Mouse (Mus musculus): ENCODE data around the gene Slc29a4. TPM values are rescaled to one million over a fixed set of nuclear protein-coding genes. Genes with fewer than 3 reads are reported as not detected.

Slc29a4 gene
- polyA plus RNA-seq, 1 experiment: 62.3 TPM

GRCm38 (mm10) chr5:142768352-142769267 is 76.3 kb downstream of the Slc29a4 start:
- 59% methylated on average over 10 of the region's 10 CpGs for WGBS

DNA sequence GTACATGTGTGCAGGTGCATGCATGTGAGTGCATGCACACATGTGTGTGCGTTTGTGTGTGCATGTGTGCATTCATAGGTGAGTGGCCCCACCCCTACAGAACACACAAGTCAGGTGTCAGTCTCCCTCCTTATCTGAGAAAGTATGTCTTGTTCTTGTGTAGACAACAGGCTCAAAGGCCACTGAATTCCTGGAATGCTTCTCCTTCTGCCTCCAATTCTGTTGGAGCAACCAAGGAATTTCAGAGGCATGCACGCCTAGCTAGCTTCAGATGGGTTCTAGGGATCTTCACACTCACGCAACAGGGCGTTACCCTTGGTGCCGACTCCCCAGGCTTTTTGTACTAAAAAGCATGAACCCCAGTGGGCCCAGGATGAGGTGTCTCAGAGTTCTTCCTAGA is 77.3 kb downstream of the Slc29a4 start:
- Histone ChIP-seq H3K4me3 (replicated peaks; ENCODE audit: insufficient read depth, low read depth, low read length) (no peak overlapping the region), H3K27ac (ENCODE audit: insufficient read depth, low read length) (no peak overlapping the region), H3K4me1 (ENCODE audit: control insufficient read depth, insufficient read depth, low read length) (peaks cover 4% of the 10 kb centered on the region; the same call in 1 of the 2 replicates), H3K27me3 (ENCODE audit: control insufficient read depth, insufficient read depth, low read length) (no peaks in the 10 kb centered on the region)
- no peak for DNase-seq
- TF ChIP-seq CTCF (IDR thresholded peaks at IDR 0.05; ENCODE audit: borderline replicate concordance, insufficient read depth, low read depth, low read length) (no peak), POLR2A (IDR thresholded peaks at IDR 0.05; ENCODE audit: borderline replicate concordance, insufficient read depth, low read length) (no peak)
- WGBS: 76% methylated on average over 5 of the region's 5 CpGs

More at GRCm38 (mm10) chr5:142768352-142769267, 76.3 kb downstream of the Slc29a4 start:
- Histone ChIP-seq H3K4me3 (replicated peaks; ENCODE audit: insufficient read depth, low read depth, low read length) (no peak overlapping the region), H3K4me1 (ENCODE audit: control insufficient read depth, insufficient read depth, low read length) (peaks cover 4% of the 10 kb centered on the region; the same call in 1 of the 2 replicates), H3K27me3 (ENCODE audit: control insufficient read depth, insufficient read depth, low read length) (no peaks in the 10 kb centered on the region), H3K27ac (ENCODE audit: insufficient read depth, low read length) (no peak overlapping the region)
- no peak for TF ChIP-seq POLR2A (IDR thresholded peaks at IDR 0.05; ENCODE audit: borderline replicate concordance, insufficient read depth, low read length)
- TF ChIP-seq CTCF (IDR thresholded peaks at IDR 0.05; ENCODE audit: borderline replicate concordance, insufficient read depth, low read depth, low read length): no peak
- no peak for DNase-seq

DNA sequence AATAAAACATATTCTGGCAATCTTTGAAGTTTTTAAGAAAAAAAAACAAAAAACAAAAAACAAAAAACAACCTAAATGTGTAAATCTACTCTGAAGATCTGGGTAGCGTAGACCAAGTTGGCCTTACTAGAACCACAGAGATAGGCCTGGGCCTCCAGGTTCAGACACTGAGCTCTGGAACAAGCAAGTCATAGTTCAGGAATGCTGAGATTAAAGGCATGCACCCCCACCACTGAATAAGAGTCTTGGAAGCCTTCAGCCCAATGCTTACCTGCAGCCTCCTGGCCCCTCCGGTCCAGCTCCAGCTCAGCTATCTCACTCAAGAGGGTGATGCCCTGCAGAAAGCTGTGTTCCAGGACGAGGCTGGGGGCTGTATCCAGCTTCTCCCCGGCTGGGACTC is 78.7 kb downstream of the Slc29a4 start:
- DNase-seq: no peak
- TF ChIP-seq CTCF (IDR thresholded peaks at IDR 0.05; ENCODE audit: borderline replicate concordance, insufficient read depth, low read depth, low read length): no peak
- TF ChIP-seq POLR2A (IDR thresholded peaks at IDR 0.05; ENCODE audit: borderline replicate concordance, insufficient read depth, low read length): no peak
- Histone ChIP-seq H3K27ac (ENCODE audit: insufficient read depth, low read length) (no peak overlapping the region), H3K27me3 (ENCODE audit: control insufficient read depth, insufficient read depth, low read length) (no peaks in the 10 kb centered on the region), H3K4me3 (replicated peaks; ENCODE audit: insufficient read depth, low read depth, low read length) (no peak overlapping the region), H3K4me1 (ENCODE audit: control insufficient read depth, insufficient read depth, low read length) (peaks cover 4% of the 10 kb centered on the region; the same call in 1 of the 2 replicates)
- 82% methylated on average over 4 of the region's 4 CpGs for WGBS

DNA sequence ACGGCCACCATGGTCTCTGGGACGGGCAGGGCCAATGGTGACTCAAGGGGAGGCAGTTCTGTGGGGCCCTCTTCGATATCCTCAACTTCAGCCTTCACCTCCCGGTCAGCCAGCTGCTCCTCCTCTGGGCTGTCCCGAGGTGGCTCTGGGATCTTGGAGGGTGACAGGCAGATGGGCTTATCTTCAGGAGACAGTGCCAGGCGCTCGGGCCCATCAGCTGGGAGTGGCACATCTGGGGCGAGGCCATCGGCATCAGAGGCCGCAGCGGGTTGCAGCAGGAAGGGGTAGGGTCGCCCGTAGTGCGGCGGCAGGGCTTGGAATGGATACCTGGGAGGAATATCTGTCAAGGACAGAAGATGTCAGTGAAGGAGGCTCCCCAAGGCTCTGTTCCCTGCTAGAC is 79.7 kb downstream of the Slc29a4 start:
- H3K27ac ChIP-seq (ENCODE audit: insufficient read depth, low read length): no peak overlapping the region
- no peak for TF ChIP-seq POLR2A (IDR thresholded peaks at IDR 0.05; ENCODE audit: borderline replicate concordance, insufficient read depth, low read length)
- no peak for TF ChIP-seq CTCF (IDR thresholded peaks at IDR 0.05; ENCODE audit: borderline replicate concordance, insufficient read depth, low read depth, low read length)
- WGBS: 85% methylated on average over 15 of the region's 15 CpGs
- H3K27me3 ChIP-seq (ENCODE audit: control insufficient read depth, insufficient read depth, low read length): no peaks in the 10 kb centered on the region
- H3K4me1 ChIP-seq (ENCODE audit: control insufficient read depth, insufficient read depth, low read length): peaks cover 8% of the 10 kb centered on the region
- no peak for DNase-seq
- H3K4me3 ChIP-seq (replicated peaks; ENCODE audit: insufficient read depth, low read depth, low read length): no peak overlapping the region

Other genes with a start within 250 kb of the Slc29a4 start
- gene Ap5z1, start 228.6 kb upstream of the Slc29a4 start, polyA plus RNA-seq (2012; rRNA removed): 30.3 and 32.7 TPM in 2 replicates
- gene Papolb, start 162.4 kb upstream of the Slc29a4 start, polyA plus RNA-seq (2012; rRNA removed): 0.17 and 0.25 TPM in 2 replicates
- gene Radil, start 141.4 kb upstream of the Slc29a4 start, polyA plus RNA-seq (2012; rRNA removed): 28.7 and 31.6 TPM in 2 replicates
- gene Mmd2, start 83.7 kb upstream of the Slc29a4 start, polyA plus RNA-seq (2012; rRNA removed): 61.1 and 65.6 TPM in 2 replicates
- 68.2 and 73.3 TPM in 2 replicates for gene Wipi2, start 64.8 kb upstream of the Slc29a4 start, polyA plus RNA-seq (2012; rRNA removed)
- gene Tnrc18, start 125.2 kb downstream of the Slc29a4 start, polyA plus RNA-seq (2012; rRNA removed): 29.3 and 36.5 TPM in 2 replicates
- 22.3 TPM in 2 replicates for gene Fbxl18, start 202.9 kb downstream of the Slc29a4 start, polyA plus RNA-seq (2012; rRNA removed)
- 2,136 and 2,149 TPM in 2 replicates for gene Actb, start 214.2 kb downstream of the Slc29a4 start, polyA plus RNA-seq (2012; rRNA removed)